Mouse (Mus musculus): ENCODE results near the gene Slc35f4. TPM values are rescaled to one million over a fixed set of nuclear protein-coding genes. Genes with fewer than 3 reads are reported as not detected.

The Slc35f4 gene
- polyA plus RNA-seq (2012; ENCODE audit: insufficient read depth, insufficient read length, low replicate concordance, missing spikeins): not detected in 2 replicates

DNA sequence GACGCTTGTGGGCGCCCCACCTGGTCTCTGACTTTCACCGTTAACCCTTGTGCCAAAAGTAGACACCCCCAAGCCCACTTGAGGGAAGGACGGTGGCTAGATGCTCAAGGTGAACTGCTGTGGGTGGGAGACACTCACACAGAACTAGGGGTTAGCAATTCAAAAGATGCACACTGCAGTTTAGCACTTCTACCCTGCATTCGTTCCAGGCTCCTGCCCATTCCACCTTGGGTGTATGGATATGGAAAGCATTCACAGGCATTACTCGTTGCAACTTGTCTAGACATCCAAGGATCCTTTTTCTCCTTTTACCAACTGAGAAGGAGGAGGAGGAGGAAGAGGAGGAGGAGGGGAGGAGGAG, at the start of gene Slc35f4:
Slc35f4 (minus strand) TSS at position 116 of the 361 bp plus-strand sequence.
- peak within 1 kb of the TSS; percentile 78 for H3K4me3 ChIP-seq (ENCODE audit: insufficient read depth, low read depth, low read length)
- 2% methylated on average over 6 of the region's 6 CpGs for WGBS
- H3K27ac ChIP-seq (ENCODE audit: insufficient read depth, low read depth, low read length): peak within 1 kb of the TSS; percentile 83
- TF ChIP-seq CTCF (IDR thresholded peaks at IDR 0.05; ENCODE audit: insufficient read depth, low read depth, low read length): no peak
- TF ChIP-seq POLR2A (IDR thresholded peaks at IDR 0.05; ENCODE audit: insufficient read depth, low read depth, low read length): no peak
- H3K4me1 ChIP-seq (ENCODE audit: control insufficient read depth, insufficient read depth, low read length): no peaks in the 10 kb centered on the region

GRCm38 (mm10) chr14:49568369-49568768, 42.5 kb upstream of the Slc35f4 start:
- Histone ChIP-seq H3K4me1 (ENCODE audit: control insufficient read depth, insufficient read depth, low read length) (no peaks in the 10 kb centered on the region), H3K4me3 (ENCODE audit: insufficient read depth, low read depth, low read length) (no peak overlapping the region)
- TF ChIP-seq POLR2A (IDR thresholded peaks at IDR 0.05; ENCODE audit: insufficient read depth, low read depth, low read length) (no peak), CTCF (IDR thresholded peaks at IDR 0.05; ENCODE audit: insufficient read depth, low read depth, low read length) (no peak)

DNA sequence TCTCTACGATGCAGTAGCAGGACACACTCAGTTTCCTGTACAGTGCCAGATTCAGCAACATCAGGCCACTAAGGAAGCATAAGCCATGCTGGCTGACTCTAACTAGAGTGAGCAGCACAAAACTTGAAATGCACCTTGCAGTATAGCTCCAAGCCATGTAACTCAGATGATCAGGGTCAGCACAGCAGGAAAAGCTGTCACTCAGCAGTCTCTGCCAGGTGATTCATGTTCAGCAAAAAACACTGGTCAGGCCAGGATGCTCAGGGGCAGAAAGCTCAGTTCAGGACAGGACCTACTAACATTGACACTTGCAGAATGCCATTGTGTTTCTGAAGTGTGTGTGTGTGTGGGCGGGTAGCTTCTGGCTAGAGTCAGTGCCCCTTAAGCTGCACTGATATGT, 34.9 kb upstream of the Slc35f4 start:
- WGBS: 90% methylated on average over 2 of the region's 2 CpGs
- TF ChIP-seq POLR2A (IDR thresholded peaks at IDR 0.05; ENCODE audit: insufficient read depth, low read depth, low read length): no peak
- no peak for TF ChIP-seq CTCF (IDR thresholded peaks at IDR 0.05; ENCODE audit: insufficient read depth, low read depth, low read length)
- Histone ChIP-seq H3K27ac (ENCODE audit: insufficient read depth, low read depth, low read length) (no peak overlapping the region), H3K4me3 (ENCODE audit: insufficient read depth, low read depth, low read length) (no peak overlapping the region), H3K4me1 (ENCODE audit: control insufficient read depth, insufficient read depth, low read length) (no peaks in the 10 kb centered on the region)

More at GRCm38 (mm10) chr14:49568369-49568768, 42.5 kb upstream of the Slc35f4 start:
- no peak overlapping the region for H3K27ac ChIP-seq (ENCODE audit: insufficient read depth, low read depth, low read length)

DNA sequence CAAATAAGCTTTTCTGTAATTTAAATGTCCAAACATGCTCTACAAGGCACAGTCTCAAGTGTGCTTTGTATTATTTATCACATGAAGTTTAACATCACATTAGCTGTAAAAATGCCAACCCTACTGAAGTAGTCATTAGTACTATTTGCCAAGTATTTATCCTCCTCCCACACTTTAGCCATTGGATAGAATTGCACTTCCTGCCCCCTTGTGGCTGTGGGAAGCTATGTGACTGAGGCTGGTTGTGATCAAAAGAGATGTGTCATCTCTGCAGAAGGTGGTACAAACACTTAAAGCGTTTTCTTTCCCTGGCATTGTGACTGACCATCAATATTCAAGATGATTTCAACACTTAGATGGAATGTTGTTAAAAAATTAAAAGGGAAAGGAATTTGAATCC, 14.3 kb upstream of the Slc35f4 start:
- 36% methylated on average over 1 of the region's 1 CpGs for WGBS

GRCm38 (mm10) chr14:49525176-49525930, 493 bp downstream of the Slc35f4 start:
- H3K4me3 ChIP-seq (ENCODE audit: insufficient read depth, low read depth, low read length): peak overlapping the region; percentile 78
- TF ChIP-seq CTCF (IDR thresholded peaks at IDR 0.05; ENCODE audit: insufficient read depth, low read depth, low read length) (0 out of 2 replicates have a peak, but pooled peaks have one; percentile 33), POLR2A (IDR thresholded peaks at IDR 0.05; ENCODE audit: insufficient read depth, low read depth, low read length) (no peak)
- peak overlapping the region; percentile 83 for H3K27ac ChIP-seq (ENCODE audit: insufficient read depth, low read depth, low read length)
- no peaks in the 10 kb centered on the region for H3K4me1 ChIP-seq (ENCODE audit: control insufficient read depth, insufficient read depth, low read length)
- 1% methylated on average over 59 of the region's 63 CpGs for WGBS

More for the DNA sequence above, 14.3 kb upstream of the Slc35f4 start:
- H3K4me1 ChIP-seq (ENCODE audit: control insufficient read depth, insufficient read depth, low read length): no peaks in the 10 kb centered on the region
- no peak overlapping the region for H3K27ac ChIP-seq (ENCODE audit: insufficient read depth, low read depth, low read length)
- H3K4me3 ChIP-seq (ENCODE audit: insufficient read depth, low read depth, low read length): no peak overlapping the region
- TF ChIP-seq POLR2A (IDR thresholded peaks at IDR 0.05; ENCODE audit: insufficient read depth, low read depth, low read length): no peak
- no peak for TF ChIP-seq CTCF (IDR thresholded peaks at IDR 0.05; ENCODE audit: insufficient read depth, low read depth, low read length)

DNA sequence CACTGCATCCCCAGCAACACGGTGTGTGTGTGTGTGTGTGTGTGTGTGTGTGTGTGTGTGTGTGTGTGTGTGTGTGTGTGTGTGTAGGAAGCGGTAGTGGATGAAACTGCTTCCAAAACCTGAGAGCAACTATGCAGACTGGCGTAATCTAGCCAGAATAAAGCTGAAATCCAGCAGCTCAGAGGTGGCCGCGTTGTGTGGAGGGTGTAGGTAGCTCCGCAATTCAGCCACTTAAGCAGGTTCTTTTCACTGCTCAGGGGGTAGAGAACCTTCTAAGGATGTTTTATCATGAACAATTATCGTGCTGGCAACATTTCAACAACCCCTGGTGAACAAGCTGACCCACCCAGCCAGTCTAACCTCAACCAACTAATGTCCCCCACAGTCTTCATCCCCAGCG, 1.2 kb downstream of the Slc35f4 start:
- TF ChIP-seq CTCF (IDR thresholded peaks at IDR 0.05; ENCODE audit: insufficient read depth, low read depth, low read length) (no peak), POLR2A (IDR thresholded peaks at IDR 0.05; ENCODE audit: insufficient read depth, low read depth, low read length) (no peak)
- H3K27ac ChIP-seq (ENCODE audit: insufficient read depth, low read depth, low read length): peak overlapping the region; percentile 83
- 22% methylated on average over 8 of the region's 8 CpGs for WGBS
- H3K4me1 ChIP-seq (ENCODE audit: control insufficient read depth, insufficient read depth, low read length): no peaks in the 10 kb centered on the region
- peak overlapping the region; percentile 78 for H3K4me3 ChIP-seq (ENCODE audit: insufficient read depth, low read depth, low read length)

DNA sequence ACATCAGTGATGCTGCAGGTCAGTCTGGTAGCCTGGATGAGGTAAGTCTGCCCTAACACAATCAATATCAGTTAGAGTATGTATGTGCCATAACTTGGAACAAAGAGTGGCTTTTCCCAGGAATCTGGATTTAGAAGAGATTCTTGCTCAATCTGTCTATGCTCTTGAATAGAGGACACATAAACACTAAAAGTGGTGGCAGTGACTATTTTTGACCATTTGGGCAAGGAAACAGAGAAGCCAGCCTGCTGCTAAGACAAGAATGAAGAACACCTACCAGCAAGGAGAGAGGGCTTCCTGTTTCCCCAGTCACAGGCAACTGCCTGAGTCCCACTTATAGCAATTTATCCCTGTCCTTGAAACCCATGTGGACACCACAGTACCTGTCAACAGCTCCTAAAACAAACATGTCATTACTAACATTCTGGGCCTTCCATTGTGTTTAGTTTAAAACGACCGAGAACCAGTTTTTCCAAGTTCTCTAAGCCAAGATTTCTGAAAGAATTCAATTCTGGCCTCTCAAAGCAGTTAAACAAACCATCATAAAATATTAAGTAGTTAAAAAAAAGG, 10.7 kb downstream of the Slc35f4 start:
- TF ChIP-seq CTCF (IDR thresholded peaks at IDR 0.05; ENCODE audit: insufficient read depth, low read depth, low read length): no peak
- no peak for TF ChIP-seq POLR2A (IDR thresholded peaks at IDR 0.05; ENCODE audit: insufficient read depth, low read depth, low read length)
- no peak overlapping the region for H3K27ac ChIP-seq (ENCODE audit: insufficient read depth, low read depth, low read length)
- H3K4me1 ChIP-seq (ENCODE audit: control insufficient read depth, insufficient read depth, low read length): no peaks in the 10 kb centered on the region
- no peak overlapping the region for H3K4me3 ChIP-seq (ENCODE audit: insufficient read depth, low read depth, low read length)
- WGBS: 72% methylated on average over 2 of the region's 2 CpGs

- no peak for TF ChIP-seq CTCF (IDR thresholded peaks at IDR 0.05; ENCODE audit: insufficient read depth, low read depth, low read length)
- no peak for TF ChIP-seq POLR2A (IDR thresholded peaks at IDR 0.05; ENCODE audit: insufficient read depth, low read depth, low read length)
- WGBS: 45% methylated on average over 2 of the region's 2 CpGs
- Histone ChIP-seq H3K4me3 (ENCODE audit: insufficient read depth, low read depth, low read length) (no peak overlapping the region), H3K27ac (ENCODE audit: insufficient read depth, low read depth, low read length) (no peak overlapping the region), H3K4me1 (ENCODE audit: control insufficient read depth, insufficient read depth, low read length) (no peaks in the 10 kb centered on the region)
Measured at GRCm38 (mm10) chr14:49514137-49514536, 11.7 kb downstream of the Slc35f4 start.

GRCm38 (mm10) chr14:49495192-49495591, 30.7 kb downstream of the Slc35f4 start:
- no peak for TF ChIP-seq CTCF (IDR thresholded peaks at IDR 0.05; ENCODE audit: insufficient read depth, low read depth, low read length)
- no peak for TF ChIP-seq POLR2A (IDR thresholded peaks at IDR 0.05; ENCODE audit: insufficient read depth, low read depth, low read length)
- Histone ChIP-seq H3K4me3 (ENCODE audit: insufficient read depth, low read depth, low read length) (no peak overlapping the region), H3K27ac (ENCODE audit: insufficient read depth, low read depth, low read length) (no peak overlapping the region), H3K4me1 (ENCODE audit: control insufficient read depth, insufficient read depth, low read length) (no peaks in the 10 kb centered on the region)
- WGBS: 66% methylated on average over 1 of the region's 1 CpGs

All from olfactory bulb, adult 2 months (tissue).